Mouse (Mus musculus): ENCODE data around the gene Tmem211.

Gene Tmem211

DNA sequence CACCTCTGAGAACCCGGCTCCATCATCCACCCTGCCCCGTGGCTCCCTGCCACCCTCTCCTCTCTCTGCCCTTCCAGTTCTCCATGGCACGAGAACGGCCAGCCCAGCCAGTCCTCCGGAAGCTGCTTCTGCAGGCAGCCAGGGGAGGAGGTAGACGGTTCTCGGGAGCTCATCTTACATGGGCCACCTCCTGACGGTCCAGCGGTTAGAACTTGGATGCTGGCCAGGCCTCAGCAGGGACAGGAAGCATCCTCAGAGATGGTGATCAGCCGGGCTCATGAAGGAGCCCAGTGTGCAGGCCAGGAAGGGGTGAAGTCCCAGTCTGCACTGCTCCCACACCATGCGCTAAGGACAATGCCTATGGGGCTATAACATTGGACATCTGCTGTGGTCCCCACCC is 12.3 kb upstream of the Tmem211 start:
- DNase-seq: peak; percentile 84

DNA sequence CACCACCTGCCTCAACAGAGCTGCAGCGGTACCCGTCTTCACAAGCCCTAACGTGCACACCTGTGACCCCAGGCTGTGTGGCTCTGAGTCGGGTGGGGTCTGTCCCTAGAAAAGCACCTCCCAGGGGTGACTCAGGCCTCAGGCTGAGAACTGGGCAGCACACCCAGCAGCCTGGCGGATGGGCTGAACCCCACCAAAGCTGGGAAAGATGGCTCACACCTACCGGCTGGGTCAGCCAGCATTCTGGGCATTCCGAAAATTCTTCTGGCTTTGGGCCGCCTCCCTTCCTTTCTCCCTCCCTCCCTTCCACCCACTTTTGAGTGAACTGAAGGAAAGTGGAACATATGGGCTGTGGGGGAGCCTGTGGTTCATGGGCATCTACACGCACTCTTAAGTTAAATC is 11.1 kb upstream of the Tmem211 start:
- DNase-seq: peak; percentile 50

DNA sequence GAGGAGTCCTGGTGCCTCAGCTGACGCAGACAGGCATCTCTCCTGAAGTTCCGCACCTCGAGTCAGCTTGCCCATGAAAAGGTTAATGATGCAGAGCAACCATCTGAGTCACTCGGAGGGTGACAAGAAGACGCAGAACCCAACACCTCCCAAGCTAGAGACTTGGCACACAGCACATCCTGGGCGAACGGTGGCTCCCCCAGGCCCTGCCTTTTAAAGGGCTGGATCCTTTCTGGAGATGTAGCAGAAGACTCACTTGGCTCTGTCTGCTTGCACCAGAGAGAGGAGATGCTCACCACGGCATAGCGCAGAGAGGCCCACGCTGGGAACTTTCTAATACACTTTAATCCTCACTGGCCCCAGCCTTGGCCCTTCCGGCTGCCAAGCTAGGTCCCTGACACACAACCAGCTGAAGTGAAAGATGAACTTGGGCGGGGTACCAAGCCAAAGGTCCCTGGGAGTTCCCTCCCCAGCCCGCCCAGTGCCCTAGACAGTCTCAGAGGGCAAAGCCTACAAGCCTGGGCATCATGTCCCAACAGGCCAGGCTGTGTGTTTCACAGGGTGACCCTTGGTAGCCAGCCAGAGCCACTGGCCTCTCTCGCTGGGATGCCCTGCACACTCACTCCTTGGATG is 10.3 kb upstream of the Tmem211 start:
- peak; percentile 81 for DNase-seq

DNA sequence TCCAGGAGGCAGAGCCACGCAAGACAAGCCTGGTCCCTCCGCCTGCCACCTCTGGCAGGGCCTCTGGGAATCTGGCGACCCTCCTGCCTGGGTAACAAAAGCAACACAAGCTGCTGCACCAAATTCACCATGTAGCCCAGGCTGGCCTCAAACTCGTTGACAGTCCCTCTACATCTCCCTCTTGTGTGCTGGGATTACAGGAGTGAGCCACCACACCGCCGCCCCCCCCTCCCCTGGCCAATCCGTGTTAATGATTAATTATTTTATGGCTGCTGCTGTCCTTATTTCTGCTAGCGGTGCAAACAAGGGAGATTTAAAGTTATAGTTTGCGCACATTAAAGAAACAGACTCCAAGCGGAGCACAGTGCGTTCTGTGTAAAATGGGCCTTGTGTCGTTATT is 9.6 kb upstream of the Tmem211 start:
- peak; percentile 75 for DNase-seq

DNA sequence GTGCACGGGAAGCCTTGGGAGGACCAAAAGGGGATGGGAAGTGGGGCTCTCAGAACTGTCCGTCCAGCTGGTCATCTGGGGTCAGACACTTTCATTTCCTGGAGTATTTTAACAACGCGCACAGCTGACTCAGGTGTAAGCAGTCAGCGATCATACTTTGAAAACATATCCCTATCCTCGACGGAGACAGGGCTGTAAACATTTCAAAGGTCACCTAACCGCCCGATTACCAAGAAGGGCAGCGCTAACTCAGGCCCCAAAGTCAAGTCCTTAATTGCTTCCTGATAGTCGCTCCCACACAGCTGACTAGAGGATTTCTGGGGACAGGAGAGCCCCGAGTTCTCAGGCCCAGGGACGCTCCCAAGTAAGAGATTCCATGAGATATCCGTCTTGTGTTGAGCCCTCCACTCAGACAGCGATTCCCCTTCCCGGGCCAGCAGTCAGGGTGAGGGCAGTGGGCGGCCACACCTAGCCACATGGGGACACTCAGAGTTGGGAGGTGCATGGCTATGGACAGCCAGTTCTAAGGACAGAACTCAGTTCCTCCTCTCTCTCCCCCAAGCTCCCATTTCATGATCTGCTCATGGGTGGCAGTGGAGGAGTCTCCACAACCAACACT is 8.0 kb upstream of the Tmem211 start:
- DNase-seq: peak; percentile 39

DNA sequence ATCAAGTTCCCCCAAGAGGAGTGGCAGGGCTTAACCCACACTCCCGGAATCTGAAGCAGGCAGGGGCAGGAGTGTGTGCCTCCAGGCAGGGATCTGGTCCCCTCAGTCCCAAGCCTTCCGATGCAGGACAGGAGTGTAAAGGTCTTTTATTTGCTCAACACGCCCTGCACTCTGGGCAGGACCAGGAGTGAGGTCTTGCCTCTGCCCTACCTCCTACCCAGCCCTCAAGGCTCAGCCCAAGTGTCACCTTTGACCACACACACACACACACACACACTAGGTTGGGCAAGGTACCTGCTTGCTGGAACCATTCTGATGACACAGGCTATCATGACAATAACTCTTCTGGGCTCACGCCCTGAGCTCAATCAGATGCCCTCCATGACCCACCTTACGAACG is 7.3 kb upstream of the Tmem211 start:
- DNase-seq: peak; percentile 52

DNA sequence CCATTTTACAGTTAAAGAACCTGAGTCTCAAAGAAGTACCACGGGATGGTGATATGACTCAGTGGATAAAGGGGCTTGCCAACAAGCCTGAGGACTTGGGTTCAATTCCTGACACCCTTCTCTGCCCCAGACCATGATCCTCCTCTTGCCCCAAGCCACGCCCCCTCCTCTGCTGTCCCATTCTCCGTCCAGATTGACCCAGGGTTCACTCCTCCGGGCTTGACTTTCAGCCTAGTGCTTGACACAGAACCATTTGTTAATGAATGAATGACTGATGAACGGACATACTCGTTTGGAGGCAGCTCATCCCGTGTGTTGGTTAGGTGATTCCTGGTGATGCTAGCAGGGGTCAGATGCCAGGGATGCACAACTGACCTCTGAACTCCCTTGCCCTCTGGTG is 6.8 kb upstream of the Tmem211 start:
- no peak for DNase-seq

DNA sequence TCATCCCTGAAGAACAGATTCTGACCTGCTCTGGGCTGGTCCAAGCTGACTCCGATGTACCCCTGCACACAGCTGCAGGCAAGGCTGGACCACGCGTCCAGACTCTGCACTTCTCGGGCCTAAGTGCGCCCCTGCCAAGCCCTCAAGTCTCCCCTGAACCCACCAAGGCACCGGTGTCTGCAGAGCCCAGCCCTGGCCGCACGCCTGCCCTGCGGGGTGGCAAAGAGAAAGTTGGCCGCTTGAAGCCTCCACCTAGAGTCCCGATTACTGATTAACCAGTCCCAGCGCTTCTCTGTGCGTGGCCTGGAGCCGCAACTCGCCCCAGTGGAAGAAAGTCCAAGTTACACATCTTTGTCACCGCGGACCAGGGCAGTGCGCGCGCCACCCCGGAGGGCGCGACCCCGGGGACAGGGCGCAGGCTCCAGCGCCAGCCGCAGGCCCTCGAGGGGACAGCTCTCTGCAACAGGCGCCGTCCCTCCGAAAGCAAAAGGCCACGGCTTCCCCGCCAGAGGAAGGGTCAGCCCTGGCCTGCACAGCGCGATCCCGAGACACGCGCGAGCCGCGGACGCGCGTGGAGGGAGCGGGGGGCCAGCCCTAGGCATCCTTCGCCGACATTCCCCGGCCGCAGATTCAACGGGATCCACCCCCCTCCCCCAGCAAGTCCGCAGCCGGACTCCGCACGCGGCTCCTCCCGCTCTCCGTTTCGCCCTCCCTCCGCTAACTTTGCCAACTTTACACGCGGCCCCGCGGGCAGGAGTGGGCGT is 6.1 kb upstream of the Tmem211 start:
- DNase-seq: peak; percentile 87

DNA sequence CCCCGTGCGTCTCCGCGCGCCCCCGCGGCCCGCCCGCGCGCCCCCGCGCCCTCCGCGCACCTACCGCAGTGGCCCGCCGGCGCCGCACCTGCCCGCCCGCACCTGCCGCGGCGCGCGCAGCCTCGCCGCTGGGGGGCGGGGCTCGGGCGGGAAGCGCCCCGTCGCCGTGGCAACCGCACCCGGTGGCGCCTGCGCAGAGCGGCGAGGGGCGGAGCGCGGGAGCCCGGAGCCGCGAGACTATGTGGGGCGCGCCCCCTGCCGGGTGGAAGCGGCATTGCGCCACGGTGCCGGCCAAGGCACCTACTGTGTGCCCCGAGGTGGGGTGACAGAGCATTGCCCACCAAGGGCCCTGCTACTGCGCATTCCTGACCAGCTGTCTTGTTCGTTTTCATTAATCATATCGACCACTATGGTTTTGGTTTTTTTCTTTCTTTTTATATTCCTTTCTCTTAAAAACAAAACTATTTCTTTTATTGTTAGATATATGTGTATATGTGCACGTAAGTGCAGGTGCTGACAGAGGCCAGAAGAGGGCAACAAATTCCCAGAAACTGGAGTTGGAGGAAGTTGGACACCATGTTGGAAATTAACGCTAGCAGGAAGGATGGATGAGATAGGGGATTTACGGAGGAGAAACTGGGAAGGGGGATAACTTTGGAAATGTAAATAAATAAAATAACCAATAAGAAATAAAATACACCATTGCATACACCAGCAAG is 5.4 kb upstream of the Tmem211 start, which contains the start of gene 2900026A02Rik:
2900026A02Rik (minus strand) TSS at position 90 of the 719 bp plus-strand sequence.
- peak; percentile 92 for DNase-seq

DNA sequence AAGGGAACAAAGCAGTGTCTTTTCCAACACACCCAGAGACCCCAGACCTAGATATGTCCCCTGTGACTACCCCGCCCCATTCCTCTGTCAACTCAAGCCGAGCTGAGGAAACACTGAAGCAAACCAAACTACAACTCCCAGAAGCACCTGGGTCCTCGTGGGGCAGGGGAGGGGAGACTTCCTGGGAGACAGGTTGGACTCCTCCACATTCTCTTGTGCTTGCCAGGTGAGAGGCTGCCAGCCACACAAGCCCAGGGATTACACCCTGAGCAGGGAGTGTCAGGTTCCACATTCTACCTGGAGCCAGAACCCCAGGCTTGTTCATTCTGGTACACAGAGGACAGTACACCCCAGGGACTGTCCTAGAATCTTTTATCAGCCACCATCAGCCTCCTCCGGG is 2.8 kb upstream of the Tmem211 start:
- no peak for DNase-seq

DNA sequence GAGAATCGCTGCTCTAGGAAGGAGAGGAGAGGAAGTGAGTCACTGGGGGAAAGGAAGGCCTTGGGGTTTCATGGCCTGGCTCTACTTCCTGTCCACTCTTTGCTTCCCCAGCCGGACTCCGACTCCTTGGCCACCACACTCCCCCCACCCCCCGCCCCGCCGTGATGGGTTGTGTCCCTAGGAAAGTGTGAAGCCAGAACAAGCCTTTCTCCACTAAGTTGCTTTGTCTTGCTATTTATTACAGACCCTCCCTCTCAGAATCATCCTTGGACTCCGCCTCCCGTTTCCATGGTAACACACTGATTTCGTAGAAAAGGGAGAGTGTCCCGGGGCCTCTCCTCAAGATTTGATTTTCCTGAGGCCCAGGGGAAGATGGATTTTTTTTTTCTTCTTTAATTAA is 1.4 kb upstream of the Tmem211 start:
- peak; percentile 34 for DNase-seq

DNA sequence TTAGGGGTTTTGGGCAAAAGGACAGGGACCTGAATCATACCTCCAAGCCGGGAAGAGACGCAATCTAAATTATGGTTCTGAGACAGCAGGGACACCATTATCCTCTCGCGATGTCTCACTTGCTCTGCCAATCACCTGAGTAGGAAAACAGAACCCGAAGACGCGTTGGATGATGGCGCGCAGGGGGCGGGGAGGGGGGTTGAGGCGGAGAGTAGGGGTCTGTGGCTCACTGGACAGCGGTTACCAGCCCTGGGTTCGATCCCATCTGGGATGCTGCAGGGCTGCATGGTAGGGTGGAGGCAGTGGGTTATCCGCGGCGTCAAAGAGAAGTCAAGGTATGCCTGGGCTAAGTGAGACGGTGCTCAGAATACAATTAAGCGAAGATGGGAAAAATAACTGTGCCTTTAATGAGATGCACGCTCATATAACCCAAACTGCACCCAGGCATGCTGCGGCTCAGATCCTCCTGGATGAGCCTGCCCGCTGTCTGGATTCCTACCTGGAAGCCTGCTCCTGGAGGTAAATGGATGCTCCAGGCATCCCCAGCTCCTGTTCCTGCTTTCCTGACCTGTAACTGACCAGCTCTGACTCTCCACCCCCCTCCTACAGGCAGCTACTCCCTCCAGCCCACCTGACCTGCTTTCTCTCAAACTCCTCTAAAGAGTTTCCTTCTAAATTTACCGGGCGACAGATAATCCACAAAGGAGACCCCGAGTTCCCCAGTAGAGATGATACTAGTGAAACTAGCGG is 848 bp upstream of the Tmem211 start:
- no peak for DNase-seq

DNA sequence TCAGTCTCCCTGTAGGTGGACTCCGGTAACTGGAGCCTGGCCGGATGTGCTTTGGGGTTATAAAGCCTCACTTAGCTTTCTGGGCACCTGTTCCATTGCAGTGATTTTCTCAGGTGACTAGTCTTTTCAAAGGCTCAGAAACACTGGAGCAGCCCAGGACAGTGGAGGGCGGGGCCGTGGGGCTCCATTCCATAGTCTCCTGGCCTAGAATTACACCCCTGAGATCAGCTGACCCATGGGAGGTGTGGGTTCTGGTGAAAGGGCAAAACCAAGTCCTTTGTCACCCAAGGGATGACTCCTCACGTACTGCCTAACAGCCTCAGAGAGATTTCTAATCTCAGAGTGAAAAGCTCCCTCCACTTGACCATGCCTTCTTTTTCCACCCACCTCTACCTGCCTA is 3.5 kb downstream of the Tmem211 start:
- DNase-seq: peak; percentile 17

DNA sequence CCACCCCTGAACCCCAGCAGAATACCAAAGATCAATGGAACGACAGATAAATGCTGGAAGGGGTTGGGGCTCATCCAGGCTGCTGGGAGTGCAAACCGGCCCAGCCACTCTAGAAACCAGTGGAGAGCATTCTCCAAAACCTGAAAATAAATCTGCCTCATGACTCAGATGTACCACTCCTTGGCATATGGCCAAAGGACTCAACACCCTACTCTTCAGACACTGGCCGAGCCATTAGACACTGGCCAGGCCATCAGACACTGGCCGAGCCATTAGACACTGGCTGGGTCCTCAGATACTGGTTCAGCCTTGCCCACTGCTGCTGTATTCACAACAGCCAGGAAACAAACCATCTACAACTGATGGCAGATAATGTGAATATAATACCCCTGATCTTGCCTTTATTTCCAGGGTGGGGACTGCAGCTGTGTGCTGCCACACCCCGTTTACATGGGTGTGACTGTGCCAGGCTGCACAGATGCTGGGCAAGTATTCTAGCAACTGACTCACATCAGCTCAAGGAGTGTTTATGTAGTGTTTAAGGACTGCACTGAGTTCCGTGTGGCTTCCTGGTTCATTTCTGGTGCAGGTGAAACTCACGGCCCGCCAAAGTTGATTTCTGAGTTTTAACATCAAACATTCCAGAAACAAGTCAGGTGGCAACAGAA is 22.7 kb downstream of the Tmem211 start:
- no peak for DNase-seq

DNA sequence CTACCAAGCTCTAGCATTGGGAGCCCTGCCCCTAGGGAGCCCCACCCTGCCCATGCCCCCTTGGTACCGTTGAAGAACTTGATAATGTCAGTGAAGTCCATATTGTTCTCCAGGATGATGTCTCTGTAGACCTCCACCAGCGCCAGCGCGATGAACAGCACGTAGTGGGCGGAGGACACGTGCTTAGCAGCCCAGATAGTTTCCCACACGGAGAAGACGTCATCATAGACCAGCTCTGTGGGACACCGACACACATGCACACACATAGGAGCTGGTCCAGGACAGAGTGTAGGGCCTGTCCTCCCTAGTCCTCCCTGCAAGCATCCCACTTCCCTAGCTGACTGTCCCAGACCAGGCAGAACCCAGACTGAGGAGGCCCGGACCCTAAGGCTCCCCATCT is 24.1 kb downstream of the Tmem211 start:
- DNase-seq: no peak

DNA sequence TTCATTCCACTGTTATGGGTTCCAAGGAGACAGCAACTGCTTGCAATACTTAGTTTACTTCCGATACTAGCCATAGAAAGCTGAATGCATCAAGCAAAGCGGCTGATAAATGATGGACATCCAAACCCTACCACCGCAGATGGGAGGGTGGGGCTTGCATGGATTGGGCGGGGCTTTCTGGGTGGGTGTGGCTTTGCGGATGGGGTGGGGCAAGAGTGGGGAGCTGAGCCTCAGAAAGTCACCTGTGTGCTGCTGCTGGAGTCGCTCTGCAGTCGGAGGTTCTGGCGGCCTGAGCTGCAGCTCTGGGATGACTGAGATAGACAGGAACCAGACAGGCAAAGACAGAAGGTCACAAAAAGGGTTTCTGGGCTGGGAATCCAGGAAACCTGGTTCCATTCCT is 38.9 kb downstream of the Tmem211 start:
- no peak for DNase-seq

DNA sequence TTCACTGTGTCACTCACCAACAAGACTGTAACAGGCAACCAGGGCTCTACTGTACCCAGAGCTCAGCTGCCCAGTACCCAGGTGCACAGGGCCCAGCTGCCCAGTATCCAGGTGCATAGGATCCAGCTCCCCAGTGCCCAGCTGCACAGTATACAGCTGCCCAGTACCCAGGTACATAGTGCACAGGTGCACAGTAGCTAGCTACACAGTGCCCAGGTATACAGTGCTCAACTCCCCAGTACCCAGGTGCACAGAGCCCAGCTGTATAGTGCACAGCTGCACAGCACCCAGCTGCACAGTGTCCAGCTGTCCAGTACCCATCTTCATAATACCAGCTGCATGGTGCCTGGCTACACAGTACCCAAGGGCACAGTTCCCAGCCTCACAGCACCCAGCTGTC is 41.5 kb downstream of the Tmem211 start:
- no peak for DNase-seq

DNA sequence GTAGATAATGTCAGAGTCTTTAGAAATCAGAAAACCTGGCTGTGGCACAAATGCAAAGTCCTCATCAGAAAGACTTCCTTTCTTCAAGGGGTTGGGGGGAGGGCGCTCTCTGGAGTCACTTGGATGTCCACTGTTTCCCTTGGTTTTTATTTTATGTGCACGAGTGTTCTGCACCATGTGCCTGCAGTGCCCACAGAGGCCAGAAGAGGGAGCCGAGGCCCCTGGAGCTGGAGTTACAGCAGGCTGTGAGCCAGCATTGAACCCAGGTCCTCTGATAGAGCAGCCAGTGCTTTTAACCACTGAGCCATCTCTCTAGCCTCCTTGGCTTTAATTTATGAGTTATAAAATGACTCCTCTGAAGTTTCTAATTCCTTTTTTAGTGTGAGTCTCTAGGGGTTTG is 43.3 kb downstream of the Tmem211 start:
- no peak for DNase-seq

DNA sequence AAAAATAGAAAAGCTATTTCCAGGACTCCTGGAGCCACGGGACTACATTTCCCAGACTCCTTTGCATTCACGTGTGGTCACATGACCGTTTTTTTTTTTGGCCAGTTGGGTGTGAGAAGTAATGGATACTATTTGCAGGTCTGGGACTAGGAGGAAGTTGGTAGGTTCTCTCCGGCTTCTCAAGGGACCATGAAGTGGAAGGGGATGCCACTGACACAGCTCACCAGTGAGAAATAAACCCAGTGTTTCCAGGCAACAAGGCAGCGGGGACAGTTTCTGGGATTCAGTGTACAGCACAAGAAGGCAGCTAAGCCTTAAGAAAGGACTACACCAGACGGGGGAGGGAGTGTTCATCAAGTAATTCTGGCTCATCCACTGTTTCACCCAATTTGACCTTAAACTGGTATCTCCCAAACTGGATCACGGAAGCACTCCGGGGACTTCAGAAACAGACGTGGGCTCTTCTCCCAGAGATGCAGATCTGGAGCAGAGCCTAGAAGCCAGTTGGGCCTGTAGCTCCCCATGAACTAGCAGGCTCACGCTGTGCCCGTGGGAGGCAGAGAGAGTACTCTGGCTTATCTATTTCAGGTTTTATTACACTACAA is 44.6 kb downstream of the Tmem211 start:
- no peak for DNase-seq

DNA sequence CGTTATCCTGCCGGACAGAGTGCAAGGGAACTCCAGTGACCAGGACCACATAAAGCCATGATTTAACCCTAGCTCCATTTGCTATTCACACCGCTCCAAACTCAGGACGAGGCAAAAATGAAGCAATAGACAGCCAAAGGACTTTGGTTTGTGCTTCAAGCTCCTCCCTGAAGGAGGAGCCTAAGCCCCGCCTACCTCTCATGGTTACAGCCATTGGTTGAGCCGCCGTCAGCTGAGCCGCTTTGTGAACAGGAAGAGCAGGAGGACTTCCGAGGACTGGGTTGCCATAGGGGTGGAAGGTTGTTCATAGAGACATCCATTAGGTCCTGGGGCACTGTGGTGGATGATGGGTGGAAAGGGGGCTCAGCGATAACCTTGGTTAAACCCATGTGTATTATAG is 49.1 kb downstream of the Tmem211 start:
- no peak for DNase-seq

DNA sequence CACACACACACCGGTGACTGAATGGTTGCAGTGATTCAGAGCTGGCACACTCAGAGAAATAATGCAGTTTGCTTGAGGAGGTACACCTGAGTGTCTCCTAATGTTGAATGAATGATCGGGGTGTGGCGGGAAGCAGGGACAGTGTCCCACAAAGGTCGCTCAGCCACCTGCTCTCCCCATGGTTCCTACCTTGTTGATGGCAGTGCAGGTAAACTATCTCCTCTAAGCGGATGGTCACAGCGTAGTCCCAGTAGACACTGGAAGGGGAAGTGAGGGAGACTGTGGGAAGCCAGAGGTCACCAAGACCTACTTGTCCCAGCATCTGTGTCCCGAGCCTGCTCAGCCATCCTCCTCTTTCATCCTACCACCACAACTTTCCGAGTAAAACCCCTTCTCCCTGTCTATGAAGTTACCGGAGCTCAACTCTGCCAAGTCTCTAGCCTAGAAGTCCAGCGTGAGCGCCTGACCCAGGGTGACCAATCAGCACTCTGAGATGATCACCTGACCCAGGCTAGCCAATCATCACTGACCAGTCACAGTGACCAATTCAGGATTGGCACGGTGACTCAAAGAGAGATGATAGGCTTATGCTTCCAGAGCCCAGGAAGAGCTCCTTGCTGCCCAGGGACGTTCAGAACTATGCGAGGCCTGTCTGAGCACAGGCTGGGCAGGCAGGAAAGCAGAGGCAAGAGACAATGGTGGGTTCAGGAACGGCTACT is 53.6 kb downstream of the Tmem211 start:
- DNase-seq: peak; percentile 23

Data from kidney, postnatal 14 days (tissue).